Mouse (Mus musculus) telencephalon, adult 2 months (tissue): ENCODE measurements around the gene Lrmp.

Experiments
- DNase-seq: peaks from one replicate; pipeline ENCODE4 v3.0.0-alpha.2; 2011; ENCODE audit warnings: low read depth, low spot score

Lrmp gene

DNA sequence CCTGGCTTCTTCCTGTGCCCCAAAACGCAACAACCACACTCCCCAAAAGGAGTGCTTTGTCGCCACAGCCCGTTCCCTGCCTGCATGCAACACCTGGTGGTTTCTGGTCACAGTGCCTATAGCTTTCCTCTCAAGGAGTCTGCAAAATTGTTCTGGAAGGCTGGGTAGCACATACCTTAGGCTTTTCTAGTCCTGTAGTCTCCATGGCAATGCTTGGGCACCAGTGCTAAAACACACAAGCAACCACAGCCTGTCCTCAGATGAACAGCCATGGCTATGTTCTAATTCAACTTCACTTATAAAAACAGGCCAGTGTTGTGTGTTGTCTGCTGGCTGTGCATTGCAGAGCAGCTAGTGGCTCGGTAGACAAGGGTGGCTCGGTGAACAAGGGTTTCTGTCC is 21.4 kb downstream of the Lrmp start:
- no peak for DNase-seq

DNA sequence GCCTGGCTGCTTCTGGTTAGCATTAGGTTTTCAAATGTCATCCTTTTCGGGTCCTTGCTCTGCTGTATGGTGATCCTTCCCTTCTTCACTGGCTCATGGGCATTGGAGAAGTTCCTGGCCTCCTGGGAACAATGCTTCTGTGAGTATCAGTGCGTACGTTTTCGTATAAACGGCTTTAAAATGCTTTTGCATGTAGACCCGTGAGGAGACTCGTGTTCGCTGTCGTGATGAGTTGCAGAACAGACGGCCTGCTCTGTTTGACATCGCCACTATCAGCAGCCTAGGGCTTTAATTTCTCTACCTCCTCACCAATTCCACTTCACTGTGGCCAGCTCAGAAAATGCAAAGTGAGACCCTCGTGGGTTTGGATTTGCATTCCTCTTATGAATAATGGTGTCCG is 23.8 kb downstream of the Lrmp start:
- DNase-seq: no peak

DNA sequence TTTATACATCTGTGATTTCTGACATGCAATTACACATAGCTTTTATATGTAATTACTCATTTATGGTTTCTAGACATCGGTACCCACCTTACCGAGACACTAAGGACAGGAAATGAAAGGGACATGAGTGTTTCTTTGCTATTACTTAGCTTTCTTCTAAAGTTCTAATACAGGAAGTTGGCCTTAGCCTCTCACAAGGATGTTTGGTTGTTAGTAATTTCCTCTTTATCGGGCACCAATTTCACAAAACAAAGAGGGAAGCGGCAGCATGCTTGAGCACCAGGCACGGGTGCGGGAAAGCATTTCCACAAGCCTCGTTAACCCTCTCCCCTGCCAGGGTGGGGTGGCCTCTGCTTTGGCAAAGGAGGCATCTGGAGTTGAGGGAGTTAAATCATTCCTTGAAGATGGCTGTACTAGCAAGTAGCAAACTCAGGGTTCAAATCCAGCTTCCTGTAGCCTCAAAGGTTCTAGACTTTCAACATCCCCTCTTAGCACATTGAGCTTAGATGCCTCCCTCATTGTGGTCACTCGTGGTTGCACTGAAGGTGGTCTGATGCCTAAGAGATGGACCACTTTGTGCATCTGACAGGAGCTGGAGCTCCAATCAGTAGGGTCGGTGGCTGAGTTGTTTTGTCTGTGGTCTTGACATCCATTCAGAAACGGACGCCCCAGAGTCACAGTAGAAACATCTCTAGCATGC is 24.5 kb downstream of the Lrmp start:
- DNase-seq: no peak

DNA sequence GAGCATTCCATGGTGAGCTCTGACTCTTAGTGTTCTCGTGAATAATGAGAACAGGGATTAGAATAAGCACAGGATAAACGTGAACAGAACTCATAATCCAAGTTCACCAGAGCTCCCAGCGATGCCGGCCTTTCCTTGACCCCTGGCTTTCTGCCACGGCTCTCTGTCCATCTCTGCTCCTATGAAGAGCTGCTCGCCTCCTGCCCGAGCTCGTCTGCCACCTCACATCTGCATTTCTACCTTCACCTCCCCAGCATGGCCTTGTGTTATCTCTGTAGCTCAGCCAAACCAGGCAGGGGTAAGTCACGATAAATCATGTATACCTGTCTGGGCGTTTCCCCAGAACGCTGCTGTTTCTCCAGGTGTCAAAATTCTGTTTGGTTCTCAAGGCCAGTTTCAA is 25.3 kb downstream of the Lrmp start:
- DNase-seq: no peak

DNA sequence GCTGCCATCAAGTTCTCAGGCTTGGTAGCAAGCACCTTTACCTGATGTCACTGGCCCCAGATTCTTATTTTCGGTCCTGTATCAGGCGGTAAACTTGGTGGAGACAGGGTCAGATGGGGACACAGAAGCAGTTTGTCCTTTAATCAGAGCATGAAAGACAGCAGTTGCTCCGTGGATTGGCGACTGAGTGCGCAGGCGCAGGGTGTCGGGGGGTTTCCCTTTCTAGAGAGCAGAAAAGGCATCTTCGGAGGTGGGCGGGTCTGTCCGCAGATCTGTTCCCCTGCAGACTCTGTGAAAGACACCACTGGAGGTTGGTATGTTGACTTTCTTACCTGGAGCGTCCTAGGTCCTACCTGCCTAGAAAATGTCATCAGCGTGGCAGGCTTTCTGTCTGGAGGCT is 26.4 kb downstream of the Lrmp start:
- no peak for DNase-seq

DNA sequence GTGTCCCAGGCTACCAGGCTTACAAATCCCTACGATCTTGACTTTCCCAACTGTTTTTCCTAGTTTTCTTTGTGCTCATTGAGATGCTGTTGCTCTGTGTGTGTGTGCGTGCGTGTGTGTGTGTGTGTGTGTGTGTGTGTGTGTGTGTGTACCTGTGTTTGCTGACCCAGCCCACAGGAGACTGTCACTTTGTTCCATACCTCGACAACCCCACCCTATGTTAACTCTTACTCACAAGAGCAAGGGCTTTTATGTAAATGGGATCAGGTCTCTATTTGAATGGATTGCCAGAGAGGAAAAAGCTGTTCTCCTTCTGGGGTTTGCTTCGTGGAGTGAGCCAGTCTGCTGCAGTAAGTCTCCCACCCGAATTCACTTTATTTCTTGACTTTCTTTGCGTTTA is 29.7 kb downstream of the Lrmp start:
- DNase-seq: no peak

DNA sequence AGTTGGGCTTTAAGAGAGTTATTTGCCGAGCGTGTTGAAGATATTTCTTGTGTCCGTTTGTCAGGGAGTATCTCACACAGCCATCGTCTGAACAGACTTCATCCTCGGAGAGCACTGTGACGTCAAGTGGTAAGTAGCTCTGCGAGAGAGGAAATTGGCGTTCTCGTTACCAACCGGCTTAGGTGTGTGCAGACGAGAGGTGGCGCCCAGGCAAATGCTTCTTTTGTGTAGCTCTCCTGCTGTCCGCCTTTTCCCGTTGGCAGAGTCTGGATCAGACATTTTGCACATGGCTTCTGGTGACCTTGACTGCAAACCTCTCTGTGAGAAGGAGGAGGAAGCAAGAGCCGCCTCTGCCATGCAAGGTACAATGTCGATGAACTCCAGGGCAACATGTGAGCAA is 32.3 kb downstream of the Lrmp start:
- no peak for DNase-seq

DNA sequence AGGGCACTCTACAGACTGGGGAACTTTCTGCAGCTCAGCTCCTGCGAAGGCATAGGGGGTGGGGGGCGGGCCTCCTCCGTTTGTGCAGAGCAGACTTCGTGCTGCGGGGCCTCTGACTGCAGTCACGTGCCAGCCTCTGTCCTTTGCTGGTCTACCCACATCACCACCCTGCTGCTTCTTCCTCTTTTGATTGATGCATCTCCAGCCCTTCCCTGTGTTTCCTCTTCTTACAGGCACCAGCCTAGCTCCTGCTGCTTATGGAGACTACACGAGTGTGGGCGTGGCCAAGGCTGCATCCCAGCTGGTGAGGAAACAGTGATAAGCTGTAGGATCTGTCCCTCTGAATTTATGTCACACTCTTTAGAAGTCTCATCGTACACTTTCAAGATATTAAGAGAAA is 33.6 kb downstream of the Lrmp start:
- no peak for DNase-seq

DNA sequence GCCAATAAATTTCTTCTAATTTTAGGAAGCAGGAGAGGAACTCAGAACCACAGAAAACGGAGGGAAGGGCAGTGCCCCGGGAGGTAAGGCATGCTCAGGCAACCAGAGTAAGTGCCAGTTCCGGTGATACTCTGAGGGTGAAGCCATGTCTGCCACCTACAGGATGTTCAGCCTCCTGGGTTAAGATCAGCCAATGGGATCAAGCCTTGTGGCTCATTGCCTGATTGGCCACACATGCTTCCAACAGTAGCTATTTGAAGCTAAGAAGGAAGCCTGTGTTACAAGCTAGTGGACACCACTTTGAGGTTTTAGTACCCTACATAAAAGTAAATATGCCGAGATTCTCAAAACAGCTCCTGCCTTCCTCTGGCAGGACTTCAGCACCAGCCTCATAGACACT is 43.2 kb downstream of the Lrmp start:
- no peak for DNase-seq

DNA sequence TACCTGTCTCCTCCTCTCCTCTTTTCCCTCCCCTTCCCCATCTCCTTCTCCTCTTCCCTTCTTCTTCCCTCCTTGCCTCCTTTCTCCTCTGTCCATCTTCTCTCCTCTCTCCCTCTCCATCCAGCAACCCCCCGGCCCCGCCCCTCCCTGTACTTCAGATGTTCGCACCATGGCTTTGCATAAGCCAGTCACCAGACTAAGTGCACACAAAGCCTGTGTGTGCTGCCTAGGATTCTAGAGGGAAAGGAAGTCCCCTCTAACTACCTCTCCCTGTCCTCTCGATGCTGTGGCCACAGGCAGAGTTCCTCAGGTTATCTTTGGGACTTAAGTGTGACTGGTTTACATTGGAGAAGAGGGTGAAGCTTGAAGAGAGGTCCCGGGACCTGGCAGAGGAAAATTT is 45.1 kb downstream of the Lrmp start:
- no peak for DNase-seq

DNA sequence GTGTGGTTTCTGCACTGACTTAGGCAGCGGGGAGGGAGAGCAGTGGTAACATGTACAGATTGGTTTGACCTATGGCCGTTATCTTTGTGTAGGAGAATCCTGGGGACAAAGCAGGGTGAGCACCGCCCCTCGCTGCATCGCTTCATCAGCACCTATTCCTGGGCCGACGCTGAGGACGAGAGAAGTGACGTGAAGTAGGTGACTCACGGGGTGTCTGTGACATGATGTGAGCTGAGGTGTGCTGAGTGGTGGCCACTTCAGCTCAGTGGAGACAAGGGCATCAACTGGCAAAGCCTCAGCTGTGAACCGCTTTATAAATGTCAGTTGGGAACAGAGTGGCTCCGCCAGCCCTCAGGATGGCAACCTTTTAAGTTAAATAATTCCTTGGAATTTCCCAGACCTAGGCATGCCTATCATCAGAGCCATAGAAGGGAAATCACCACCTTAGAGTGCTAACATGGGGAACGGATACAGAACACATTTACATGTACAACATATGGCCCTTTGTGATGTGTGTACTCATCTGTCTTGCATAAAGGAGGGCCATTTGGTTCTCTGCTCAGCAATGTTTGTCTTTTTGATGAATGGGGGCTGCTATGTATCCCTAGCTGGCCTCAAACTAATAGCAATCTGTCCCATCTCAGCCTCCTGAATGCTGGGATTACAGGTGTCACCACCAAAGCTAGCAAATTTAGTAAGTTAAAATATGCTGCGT is 56.6 kb downstream of the Lrmp start:
- no peak for DNase-seq

DNA sequence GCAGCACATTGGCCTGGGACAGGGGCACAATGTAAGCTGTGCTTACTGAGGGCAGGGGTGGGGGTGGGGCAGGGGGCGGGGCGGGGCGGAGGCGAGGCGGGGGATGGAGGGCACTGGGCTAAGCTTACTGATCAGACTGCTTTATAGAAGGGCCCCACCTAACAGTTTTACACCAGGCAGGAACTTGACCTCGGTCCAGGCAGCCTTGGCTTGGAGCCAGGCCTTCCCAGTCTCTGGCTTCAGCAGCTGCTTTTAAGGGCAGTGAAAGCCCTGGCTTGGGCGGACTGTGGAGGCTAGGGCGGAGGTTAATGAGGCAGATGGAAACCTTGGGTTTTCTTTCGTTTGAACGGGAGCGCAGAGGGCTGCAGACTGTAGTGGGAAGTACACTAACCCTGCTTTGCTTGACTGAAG is 58.3 kb downstream of the Lrmp start:
- DNase-seq: no peak

DNA sequence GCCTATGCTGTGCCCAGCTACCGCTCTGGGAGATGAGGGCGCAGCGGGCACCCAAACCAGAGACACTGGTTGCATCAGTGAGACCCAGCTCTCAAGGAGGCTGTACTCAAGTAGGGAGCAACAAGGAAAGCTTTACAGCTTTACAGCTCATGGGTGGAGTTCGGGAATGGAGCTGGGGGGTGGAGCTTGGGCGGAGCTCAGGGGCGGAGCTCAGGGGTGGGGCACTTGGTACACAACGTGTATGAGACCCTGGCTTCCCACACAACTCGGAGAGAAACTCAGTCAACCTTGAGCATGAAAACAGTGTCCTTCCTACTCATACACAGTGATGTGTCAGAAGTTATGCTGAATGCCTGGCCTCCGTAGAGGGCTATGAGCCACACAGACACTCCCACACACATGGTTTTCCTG is 60.1 kb downstream of the Lrmp start:
- no peak for DNase-seq

DNA sequence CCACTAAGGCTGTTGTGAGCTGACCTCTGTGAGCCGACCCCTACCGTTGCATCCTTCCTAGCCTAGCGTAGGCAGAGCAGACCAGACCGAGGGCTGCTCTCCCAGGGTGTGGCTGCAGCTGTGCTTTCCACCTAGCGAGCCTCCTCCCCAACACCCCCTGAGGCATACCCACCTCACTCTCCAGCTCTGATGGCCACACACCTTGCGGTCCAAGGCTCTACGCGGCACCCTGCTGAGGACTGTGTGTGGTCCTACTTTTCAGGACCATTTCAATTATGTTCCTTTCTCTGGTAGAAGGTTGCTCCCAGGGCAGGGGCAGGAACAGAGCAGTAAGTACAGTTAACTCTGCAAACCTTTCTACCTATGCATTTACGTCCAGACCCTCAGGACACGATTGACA is 61.0 kb downstream of the Lrmp start:
- no peak for DNase-seq

DNA sequence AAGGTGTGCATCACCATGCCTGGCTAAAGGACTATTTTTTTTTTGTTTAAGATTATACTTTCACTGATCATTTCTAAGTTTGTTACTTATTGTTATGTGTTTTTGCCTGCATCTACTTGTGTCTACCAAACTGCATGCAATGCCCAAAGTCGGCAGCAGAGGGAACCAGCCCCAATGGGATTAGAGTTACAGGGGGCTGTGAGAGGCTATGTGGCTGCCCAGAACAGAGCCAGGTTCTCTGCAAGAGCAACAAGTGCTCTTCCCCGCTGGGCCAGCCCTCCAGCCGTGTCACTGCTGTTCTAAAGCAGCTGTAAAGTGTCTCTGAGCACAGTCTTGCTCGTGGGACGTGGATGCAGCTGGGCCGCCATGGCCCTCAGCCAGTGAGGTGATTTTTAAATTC is 64.2 kb downstream of the Lrmp start:
- no peak for DNase-seq

DNA sequence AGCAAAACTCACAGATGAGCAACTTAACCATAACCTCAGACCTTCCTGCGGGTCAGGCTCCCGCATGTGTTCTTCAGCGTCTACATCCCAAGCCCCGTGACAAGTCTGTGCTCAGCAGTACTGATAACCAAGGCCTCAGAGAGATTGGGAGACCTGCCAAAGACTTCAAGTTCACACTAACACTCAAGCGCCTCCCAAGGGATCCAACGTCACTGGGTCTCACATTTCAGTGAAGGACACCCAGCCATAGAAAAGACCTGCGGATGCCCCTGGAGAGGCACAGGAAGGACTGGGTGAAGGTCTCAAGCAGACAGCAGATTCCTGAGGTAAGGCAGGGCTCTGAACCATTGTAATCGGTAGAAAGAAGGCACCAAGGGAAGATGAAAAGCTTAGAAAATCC is 66.6 kb downstream of the Lrmp start:
- no peak for DNase-seq

DNA sequence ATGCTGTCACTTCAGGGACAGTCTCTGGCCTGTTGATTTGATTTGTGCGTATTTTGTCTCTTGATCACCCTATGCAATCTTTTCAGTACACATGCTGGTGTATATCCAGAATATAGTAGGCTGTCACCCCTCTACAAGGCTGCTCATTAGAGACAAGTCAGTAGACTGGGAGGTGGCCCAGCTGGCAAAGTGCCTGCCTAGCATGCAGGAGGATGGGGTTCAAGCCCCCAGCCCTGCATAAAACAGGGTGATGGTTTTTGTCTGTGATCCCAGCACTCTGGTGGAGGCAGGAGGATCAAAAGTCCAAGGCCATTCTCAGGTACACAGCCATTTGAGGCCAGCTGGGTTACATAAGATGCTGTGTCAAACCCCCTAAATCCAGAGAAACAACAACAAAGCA is 70.6 kb downstream of the Lrmp start:
- no peak for DNase-seq

DNA sequence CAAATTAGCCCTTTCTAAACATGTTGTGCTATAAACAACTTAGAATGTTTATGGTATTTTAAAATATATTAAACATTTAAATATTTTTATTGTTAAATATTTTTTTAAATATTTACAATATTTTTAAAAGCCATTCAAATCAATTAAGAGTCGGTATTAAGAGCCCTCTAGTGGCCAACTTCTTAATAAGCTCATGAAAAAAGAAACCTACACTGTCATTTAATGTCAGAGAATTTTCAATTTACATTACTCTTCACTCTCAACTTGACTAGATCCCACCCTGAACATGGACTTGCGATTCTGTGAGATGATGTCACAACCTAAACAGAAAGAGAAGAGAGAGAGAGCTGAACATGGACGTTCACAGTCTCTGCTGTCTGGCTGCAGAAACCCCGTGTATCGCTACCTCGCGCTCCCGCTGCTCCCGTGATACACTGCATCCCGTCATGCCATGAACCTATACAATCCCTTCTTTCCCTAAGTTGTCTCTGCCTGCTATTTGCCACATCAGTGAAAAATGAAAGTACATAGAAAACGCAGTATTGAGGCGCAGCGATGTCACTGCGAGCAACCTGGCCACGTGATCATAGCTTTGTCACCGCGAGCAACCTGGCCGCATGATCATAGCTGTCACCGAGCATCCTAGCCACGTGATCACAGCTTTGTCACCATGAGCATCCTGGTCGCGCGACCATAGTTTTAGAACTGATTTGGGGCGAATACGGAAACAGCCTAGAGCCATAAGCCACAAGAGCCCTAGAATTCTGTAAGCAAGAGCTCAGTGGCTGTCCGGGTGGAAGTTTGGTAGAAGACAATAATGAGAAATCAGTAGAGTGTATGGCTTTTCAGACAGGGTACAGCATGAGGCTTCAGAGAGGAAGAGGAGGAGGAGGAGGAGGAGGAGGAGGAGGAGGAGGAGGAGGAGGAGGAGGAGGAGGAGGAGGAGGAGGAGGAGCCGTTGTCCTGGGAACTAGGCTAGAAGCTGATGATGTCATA is 71.9 kb downstream of the Lrmp start:
- peak; percentile 43 for DNase-seq

DNA sequence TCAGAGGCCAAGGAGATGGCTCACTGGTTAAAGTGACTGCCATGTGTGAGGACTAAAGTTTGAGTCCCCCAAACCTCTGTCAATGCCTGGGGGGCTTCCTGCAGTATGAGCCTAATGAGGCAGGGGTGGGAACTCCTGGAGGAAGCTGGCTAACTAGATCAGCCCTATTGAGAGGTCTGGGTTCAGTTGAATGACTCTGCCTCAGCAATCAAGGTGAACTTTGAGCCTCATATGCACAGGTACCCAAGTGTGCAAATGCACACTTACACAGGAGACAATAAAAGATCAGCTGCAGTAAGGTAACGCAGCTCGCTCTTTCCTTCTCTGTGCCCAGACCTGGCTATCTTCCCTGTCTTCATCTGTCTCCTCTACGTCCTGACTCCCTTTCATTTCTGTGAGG is 77.6 kb downstream of the Lrmp start:
- DNase-seq: no peak

DNA sequence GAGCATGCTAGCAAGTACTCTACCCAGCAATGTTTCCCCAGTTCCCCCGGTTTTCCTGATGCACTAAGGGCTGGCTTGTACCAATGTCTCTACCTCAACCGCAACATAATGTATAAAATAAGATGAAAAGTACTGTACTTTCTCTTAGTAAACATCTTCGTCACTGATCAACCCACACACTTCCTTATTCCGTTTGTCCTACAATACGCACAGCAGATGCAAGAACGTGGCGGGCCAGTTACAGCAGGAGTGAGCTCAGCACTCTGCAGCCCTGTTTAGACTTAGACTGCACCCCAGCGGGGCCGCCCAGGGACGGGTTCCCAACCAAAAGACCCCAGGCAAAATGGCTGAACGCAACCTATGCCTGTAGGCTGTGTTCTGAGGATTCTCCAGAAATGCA is 78.0 kb downstream of the Lrmp start:
- DNase-seq: no peak

DNA sequence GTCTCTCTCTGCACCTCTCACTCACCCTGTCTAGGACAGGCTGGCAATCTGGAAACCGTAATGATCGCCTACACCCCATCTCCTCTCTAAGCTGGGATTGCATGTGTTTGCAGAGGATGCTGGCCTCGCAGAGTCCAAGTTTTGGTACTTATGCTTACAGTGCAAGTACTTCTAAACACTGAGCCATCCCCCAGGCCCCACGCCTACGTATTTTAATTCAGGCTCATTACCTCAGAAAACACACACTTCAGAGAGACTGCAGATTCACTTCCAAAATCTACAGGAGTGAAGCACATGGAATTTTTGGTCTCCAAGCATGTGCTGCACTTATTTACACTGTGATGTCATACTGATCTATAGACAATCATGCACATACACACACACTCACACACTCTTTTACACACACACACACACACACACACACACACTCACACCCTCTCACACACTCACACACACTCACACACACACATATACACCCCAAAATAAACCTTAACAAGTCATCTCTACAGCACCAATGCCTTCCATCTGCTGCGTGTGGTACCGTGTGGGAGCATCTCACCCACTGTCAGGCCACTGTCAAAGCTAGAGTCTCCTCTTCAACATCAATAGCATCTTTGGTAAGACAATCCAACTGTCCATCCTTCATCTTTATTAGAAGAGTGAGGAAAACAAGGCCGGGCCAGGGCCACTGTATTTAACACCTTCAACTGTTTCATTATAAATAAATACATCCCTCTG is 82.7 kb downstream of the Lrmp start:
- peak; percentile 41 for DNase-seq
